ENCODE assay signal across 27 mouse cellular contexts in genomic region chr2:81262056-81262765, GRCm38 (mm10).
"Had no signal": no experiment of that assay in that cellular context is flagged by ENCODE, and none has a peak within 500 bp of the region (broad histone marks: within the 10 kb centered on the region; RNA-seq: fewer than 3 reads in every experiment).

No protein-coding gene starts in this region.

- H3K9ac ChIP-seq: embryonic facial prominence, embryonic 12.5 days; embryonic facial prominence, embryonic 13.5 days; embryonic facial prominence, embryonic 15.5 days; forebrain, embryonic 12.5 days; forebrain, embryonic 13.5 days; forebrain, embryonic 15.5 days; forebrain, postnatal 0 days had no signal

- H3K9me3 ChIP-seq: embryonic facial prominence, embryonic 10.5 days; embryonic facial prominence, embryonic 12.5 days; embryonic facial prominence, embryonic 13.5 days; embryonic facial prominence, embryonic 15.5 days; forebrain, embryonic 10.5 days; forebrain, embryonic 12.5 days; forebrain, embryonic 13.5 days; forebrain, embryonic 15.5 days had no signal

- H3K27me3 ChIP-seq: embryonic facial prominence, embryonic 12.5 days; embryonic facial prominence, embryonic 13.5 days; embryonic facial prominence, embryonic 15.5 days; forebrain, embryonic 12.5 days; forebrain, embryonic 13.5 days; forebrain, embryonic 15.5 days had no signal

- H3K4me1 ChIP-seq: embryonic facial prominence, embryonic 10.5 days; embryonic facial prominence, embryonic 12.5 days; embryonic facial prominence, embryonic 13.5 days; embryonic facial prominence, embryonic 15.5 days; forebrain, embryonic 10.5 days; forebrain, embryonic 12.5 days; forebrain, embryonic 13.5 days; forebrain, embryonic 15.5 days had no signal

- ATAC-seq: forebrain, embryonic 13.5 days; forebrain, embryonic 14.5 days; forebrain, embryonic 15.5 days; forebrain, embryonic 16.5 days; forebrain, postnatal 0 days had no signal

- DNase-seq: cerebellum, adult 8-10 months; cerebellum, adult 9-10 months; cerebellum, adult 9-11 months; cerebellum, postnatal 10 days; cerebellum, postnatal 14 days; cerebellum, postnatal 25 days; cerebellum, postnatal 36 days; embryo, embryonic 11 days; forebrain, postnatal 0 days; gastrocnemius, adult 2 months; gastrocnemius, postnatal 10 days; gastrocnemius, postnatal 14 days; gastrocnemius, postnatal 25 days; gastrocnemius, postnatal 36 days; heart, adult 18-20 months; heart, adult 2 months had no signal

- H3K36me3 ChIP-seq: embryonic facial prominence, embryonic 10.5 days; embryonic facial prominence, embryonic 12.5 days; embryonic facial prominence, embryonic 13.5 days; embryonic facial prominence, embryonic 15.5 days; forebrain, embryonic 10.5 days; forebrain, embryonic 12.5 days; forebrain, embryonic 15.5 days had no signal

- H3K4me3 ChIP-seq: embryonic facial prominence, embryonic 10.5 days; embryonic facial prominence, embryonic 12.5 days; embryonic facial prominence, embryonic 13.5 days; embryonic facial prominence, embryonic 15.5 days; erythroblast, embryonic 14.5 days; forebrain, embryonic 10.5 days; forebrain, embryonic 12.5 days; forebrain, embryonic 13.5 days; forebrain, embryonic 15.5 days; gastrocnemius, adult 2 months; heart, adult 2 months had no signal

- H3K4me2 ChIP-seq: embryonic facial prominence, embryonic 12.5 days; embryonic facial prominence, embryonic 13.5 days; embryonic facial prominence, embryonic 15.5 days; forebrain, embryonic 12.5 days; forebrain, embryonic 13.5 days; forebrain, embryonic 15.5 days had no signal

- H3K27ac ChIP-seq: embryonic facial prominence, embryonic 10.5 days; embryonic facial prominence, embryonic 12.5 days; embryonic facial prominence, embryonic 13.5 days; embryonic facial prominence, embryonic 15.5 days; forebrain, embryonic 10.5 days; forebrain, embryonic 12.5 days; forebrain, embryonic 13.5 days; forebrain, embryonic 15.5 days; gastrocnemius, adult 2 months; heart, adult 2 months had no signal
